Mouse (Mus musculus): ENCODE data around the gene Havcr2.
"Not testable (repeated sequence)": the region's sequence is repeated elsewhere in the genome, so short reads cannot be mapped to it uniquely, and the experiment has no call there.

The Havcr2 gene

DNA sequence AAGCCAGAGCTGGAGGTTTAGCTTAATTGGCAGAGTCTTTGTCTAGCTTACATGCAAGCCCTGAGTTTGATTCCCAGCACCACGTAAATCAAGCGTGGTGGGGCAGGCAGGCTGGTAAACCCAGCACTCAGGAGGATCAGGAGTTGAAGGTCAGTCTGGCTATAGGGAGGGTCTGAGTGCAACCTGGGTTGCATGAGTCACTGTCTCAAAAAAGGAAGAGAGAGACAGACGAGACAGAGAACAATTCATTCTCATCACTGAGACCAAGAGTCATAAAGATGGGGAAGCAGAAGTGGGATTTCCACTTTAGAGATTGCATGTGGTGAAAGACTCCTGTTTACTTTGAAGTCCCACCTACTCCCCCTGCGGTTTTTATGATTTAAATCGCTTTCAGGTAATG lies 6.6 kb downstream of the Havcr2 start:
- DNase-seq (ENCODE audit: low read depth, low spot score) = no peak

DNA sequence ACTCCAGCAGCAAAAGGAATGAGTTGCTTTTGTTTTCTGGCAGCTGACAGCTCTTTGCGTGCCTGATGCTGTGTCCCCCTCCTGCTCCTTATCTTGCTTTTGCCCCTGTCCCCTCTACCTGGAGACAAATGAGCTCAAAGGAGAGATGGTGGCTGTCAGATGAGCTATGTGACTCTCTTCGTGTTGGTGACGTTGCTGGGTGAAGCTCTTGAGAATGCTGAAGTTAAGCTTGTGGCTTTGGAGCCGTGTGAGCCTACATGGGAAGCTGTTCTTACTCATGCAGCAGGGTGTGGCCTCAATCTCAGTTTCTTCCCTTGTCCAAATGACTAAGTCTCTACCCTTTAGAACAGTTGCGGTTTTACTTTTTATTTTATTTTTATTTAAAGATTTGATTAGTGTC lies 7.2 kb downstream of the Havcr2 start:
- no peak for DNase-seq (ENCODE audit: low read depth, low spot score)

DNA sequence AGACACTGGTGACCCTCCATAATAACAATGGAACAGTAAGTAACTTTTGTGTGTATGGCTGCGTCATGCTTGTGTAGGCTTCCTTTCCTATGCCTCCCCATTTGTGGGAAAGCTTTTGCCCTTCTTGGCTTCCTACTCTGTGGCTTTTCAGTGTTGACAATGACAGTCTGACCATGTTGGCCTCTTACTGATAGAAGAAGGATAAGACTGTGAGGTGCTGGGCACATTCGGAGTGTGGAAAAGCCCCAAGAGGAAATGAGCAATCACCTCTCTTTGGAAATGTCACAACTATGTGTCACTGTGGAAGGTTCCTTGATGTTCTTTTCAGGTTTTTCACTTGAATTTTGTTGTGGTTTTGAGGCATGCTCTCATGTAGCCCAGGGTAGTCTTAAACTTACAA lies 12.1 kb downstream of the Havcr2 start:
- DNase-seq (ENCODE audit: low read depth, low spot score) = no peak

DNA sequence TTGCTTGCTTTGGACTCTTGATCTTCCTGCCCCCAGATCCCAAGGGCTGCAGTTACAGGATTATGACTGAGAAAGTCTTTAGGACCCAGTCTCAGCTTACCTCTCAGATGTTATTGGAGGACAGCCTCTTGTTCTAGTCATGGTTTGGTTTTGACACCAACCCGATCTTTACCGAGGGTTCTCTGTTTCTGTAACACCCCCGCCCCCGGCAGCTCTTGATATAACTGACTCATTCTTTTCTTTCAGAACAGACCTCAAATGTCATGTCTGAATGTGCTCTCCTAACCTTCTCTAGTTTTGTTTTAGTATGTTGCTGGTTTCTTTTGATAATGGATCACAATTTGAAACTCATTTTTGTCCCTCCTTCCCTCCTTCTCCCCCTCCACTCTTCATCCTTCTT lies 19.5 kb downstream of the Havcr2 start:
- DNase-seq (ENCODE audit: low read depth, low spot score) = no peak

DNA sequence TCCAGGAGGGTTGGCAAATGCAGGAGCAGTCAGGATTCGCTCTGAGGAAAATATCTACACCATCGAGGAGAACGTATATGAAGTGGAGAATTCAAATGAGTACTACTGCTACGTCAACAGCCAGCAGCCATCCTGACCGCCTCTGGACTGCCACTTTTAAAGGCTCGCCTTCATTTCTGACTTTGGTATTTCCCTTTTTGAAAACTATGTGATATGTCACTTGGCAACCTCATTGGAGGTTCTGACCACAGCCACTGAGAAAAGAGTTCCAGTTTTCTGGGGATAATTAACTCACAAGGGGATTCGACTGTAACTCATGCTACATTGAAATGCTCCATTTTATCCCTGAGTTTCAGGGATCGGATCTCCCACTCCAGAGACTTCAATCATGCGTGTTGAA lies 24.6 kb downstream of the Havcr2 start:
- DNase-seq (ENCODE audit: low read depth, low spot score) = no peak

DNA sequence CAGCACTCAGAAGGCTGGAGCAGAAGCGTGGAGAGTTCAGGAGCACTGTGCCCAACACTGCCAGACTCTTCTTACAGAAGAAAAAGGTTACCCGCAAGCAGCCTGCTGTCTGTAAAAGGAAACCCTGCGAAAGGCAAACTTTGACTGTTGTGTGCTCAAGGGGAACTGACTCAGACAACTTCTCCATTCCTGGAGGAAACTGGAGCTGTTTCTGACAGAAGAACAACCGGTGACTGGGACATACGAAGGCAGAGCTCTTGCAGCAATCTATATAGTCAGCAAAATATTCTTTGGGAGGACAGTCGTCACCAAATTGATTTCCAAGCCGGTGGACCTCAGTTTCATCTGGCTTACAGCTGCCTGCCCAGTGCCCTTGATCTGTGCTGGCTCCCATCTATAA lies 25.8 kb downstream of the Havcr2 start:
- DNase-seq (ENCODE audit: low read depth, low spot score) = no peak

DNA sequence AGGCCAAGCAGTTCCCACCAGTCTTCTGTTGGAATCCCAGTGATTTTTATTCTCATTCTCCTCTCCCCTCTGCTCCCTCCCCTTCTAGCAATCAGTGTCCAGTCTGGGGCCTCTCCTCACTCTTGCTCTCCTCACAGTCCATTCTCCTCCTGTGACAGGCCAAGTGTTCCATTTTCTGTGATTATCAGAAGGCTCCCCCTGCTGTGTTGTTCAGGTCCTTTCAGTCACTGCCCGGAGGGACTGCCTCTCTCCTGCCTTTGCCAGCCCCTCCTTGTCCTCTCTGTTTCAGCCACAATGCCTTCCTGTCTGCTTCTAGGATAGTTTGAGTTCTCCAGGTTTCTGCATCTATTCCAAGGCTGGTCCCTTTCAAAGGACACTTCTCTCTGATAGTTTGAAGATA lies 33.5 kb downstream of the Havcr2 start:
- DNase-seq (ENCODE audit: low read depth, low spot score) = no peak

DNA sequence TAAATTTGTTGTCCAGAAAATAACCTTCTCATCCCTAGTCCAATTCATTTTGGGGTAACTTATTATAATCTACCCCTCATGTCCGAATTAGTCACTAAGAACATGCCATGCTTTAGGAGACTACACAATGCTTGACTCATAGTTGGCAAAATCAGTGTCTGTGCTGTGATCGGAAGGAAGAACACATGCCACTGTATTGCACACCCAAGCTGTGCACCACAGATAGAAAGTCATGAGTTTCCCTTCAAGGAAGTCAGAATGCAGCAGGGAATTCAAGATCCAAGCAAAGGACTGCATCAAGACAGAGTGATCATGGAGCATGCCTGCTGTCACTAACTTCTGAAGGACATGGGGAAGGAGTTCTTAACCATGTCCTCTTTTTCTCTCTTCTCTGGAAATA lies 33.9 kb downstream of the Havcr2 start:
- DNase-seq (ENCODE audit: low read depth, low spot score) = no peak

DNA sequence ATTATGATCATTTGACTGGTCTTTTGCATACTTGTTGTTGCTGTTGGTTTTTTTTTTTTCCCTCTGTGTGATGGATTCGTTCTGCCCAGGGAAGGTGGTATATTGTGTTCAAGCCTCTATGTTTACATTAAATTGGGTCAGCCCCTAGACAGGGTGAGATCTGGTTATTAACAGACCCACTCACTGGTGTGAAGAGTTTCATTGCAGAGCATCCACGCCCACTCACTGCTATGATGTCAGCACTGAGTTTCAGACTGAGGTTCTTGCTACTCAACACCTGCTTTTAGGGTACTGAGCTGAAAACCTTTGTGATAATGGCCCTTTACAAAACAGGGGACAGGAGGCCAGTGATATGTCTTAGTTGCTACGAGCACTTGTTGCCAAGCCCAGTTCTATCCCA lies 52.4 kb downstream of the Havcr2 start:
- no peak for DNase-seq (ENCODE audit: low read depth, low spot score)

DNA sequence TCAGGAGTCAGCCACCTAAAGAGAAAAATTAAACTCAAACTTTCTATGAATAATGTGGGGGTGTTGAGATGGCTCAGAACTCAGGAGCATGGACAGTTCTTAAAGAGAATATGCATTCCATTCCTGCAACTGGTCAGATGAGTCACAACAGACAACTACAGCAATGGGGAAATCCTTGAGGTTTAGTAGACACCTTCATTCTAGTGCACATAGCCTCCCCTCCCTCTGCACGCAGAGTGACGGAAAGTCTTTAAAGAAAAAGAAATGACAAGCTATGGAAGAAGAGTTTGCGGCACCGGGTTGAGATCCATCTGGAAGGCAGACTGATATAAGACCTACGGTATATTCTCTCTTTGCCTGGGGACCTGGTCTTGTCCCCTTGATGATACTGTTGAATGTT lies 55.2 kb downstream of the Havcr2 start:
- DNase-seq (ENCODE audit: low read depth, low spot score) = no peak

DNA sequence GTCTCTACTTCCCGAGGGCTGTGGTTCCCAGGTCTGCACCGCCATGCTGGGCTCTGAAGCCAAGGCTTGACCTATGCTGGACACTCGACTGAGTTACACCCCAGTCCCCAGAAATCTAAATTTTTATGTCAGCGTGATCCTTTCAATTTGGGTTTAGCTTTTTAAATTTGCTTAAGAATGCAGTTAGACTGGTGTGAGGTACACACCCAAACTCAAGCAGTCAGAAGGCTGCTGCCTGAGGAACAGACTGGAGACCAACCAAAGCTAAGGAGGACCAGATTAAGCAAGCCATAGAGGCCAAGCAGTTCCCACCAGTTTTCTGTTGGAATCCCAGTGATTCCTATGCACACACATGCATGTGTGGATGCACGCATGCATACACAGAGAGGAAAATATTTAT lies 66.6 kb downstream of the Havcr2 start:
- DNase-seq (ENCODE audit: low read depth, low spot score) = not testable (repeated sequence)

DNA sequence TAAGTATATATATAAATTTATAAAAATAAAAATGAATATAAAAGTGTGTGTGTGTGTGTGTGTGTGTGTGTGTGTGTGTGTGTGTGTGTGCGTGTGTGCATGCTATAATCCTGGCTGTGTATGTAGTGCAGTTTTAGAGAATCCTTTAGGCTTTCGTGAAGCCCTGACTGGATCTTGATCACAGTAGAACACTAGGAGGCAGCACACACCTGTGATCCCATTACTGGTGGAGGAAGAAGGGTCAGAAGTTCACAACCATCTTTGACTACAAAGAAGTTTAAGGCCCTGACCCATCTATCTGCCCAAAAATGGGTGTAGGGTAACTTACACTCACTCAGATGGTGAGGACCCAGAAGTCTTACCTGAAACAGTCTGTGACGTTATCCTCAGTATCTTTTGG lies 68.0 kb downstream of the Havcr2 start:
- no peak for DNase-seq (ENCODE audit: low read depth, low spot score)

DNA sequence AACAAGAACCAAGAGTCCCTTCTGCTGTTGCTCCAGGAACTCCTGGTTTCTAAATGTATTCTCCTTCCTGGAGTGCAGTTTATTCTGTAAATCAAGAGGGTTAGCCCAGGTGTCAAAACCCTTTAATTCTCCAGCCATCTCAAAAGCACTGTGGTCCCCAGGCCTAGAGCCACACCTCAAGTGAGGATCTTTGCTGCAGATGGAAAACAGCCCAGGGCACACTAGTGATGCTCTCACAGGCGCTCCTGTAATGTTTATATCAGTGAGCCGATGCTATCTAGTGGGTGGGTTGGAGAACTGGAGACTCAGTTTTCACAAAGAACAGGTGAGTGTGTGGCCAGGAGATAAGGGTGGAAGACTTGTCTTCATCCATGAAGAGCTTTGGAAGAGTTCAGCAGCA lies 69.2 kb downstream of the Havcr2 start, which contains the start of gene Gm12169:
Gm12169 (plus strand) TSS at position 301 of the 400 bp plus-strand sequence.
- no peak for DNase-seq (ENCODE audit: low read depth, low spot score)

DNA sequence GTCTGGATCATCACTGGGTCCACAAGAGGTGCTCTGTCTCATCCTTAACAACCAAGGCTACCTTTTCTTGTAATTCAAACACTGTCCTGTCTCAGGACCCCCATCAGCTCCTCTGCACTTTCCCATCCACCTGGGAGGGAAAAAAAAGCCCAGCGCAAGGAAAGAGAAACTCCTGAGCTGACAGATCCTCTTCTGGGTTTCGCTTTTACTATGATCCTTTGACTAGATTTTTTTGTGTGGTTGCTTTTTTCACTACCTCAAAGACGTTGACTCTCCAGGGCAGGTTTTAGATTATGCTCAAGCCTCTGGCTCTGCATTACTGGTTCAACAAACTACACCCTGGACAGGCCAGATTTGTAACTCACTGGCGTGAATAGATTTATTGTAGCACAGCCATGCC lies 75.4 kb downstream of the Havcr2 start:
- DNase-seq (ENCODE audit: low read depth, low spot score) = peak; percentile 5
